Mouse (Mus musculus) olfactory bulb, adult 2 months (tissue): ENCODE data around the gene Sh3rf1. TPM values are rescaled to one million over a fixed set of nuclear protein-coding genes. Genes with fewer than 3 reads are reported as not detected.

Experiments
- H3K27ac ChIP-seq: fragments of 200-500 bp; 2 replicates; pipeline ENCODE4 v1.5.1; 2012; ENCODE audit warnings: low read depth, low read length; ENCODE audit not compliant: insufficient read depth
- H3K4me1 ChIP-seq: fragments of 200-500 bp; 2 replicates; pipeline ENCODE4 v1.6.1; 2012; ENCODE audit warnings: low read length; ENCODE audit not compliant: control insufficient read depth, insufficient read depth
- H3K4me3 ChIP-seq: fragments of 200-500 bp; 2 replicates; pipeline ENCODE4 v1.5.1; 2012; ENCODE audit warnings: mild to moderate bottlenecking, low read depth, low read length, moderate library complexity; ENCODE audit not compliant: insufficient read depth
- CTCF ChIP-seq: fragments of 200-500 bp; IDR thresholded peaks from 2 replicates; pipeline ENCODE4 v1.5.1; 2012; ENCODE audit warnings: low read depth, mild to moderate bottlenecking, low read length, moderate library complexity; ENCODE audit not compliant: insufficient read depth
- POLR2A ChIP-seq: fragments of 200-500 bp; IDR thresholded peaks from 2 replicates; pipeline ENCODE4 v1.6.1; 2012; ENCODE audit warnings: mild to moderate bottlenecking, low read depth, low read length, moderate library complexity; ENCODE audit not compliant: insufficient read depth
- WGBS: fragments of 180-500 bp; shearing (Covaris S2); methylation state at CpG from one replicate; pipeline ENCODE4 v1.1.7; 2018; 5-methylcytosine and 5-hydroxymethylcytosine counted together
- polyA plus RNA-seq: library from polyadenylated mRNA; stranded (reverse); fragments of >200 nt; gene quantifications from 2 replicates; pipeline ENCODE4 v1.2.4, GENCODE M21; 2012; ENCODE audit warnings: low replicate concordance; ENCODE audit not compliant: missing spikeins, insufficient read depth, insufficient read length

The Sh3rf1 gene
- polyA plus RNA-seq, 1 experiment, result 73.8 TPM

GRCm38 (mm10) chr8:61276397-61276796, 52.7 kb downstream of the Sh3rf1 start:
- no peaks in the 10 kb centered on the region; the same call in 1 of the 2 replicates for H3K4me1 ChIP-seq
- WGBS, result 78% methylated on average over 5 of the region's 5 CpGs
- no peak for TF ChIP-seq POLR2A
- TF ChIP-seq CTCF, result no peak
- no peak overlapping the region for H3K4me3 ChIP-seq
- H3K27ac ChIP-seq, result no peak overlapping the region

- TF ChIP-seq POLR2A, result no peak
- no peak for TF ChIP-seq CTCF
- H3K4me3 ChIP-seq, result no peak overlapping the region
- H3K27ac ChIP-seq, result no peak overlapping the region
- 85% methylated on average over 10 of the region's 10 CpGs for WGBS
- H3K4me1 ChIP-seq, result peaks cover 3% of the 10 kb centered on the region; the same call in 1 of the 2 replicates
Observed at GRCm38 (mm10) chr8:61279030-61279429, 55.4 kb downstream of the Sh3rf1 start.

- H3K27ac ChIP-seq, result no peak overlapping the region
- no peak overlapping the region for H3K4me3 ChIP-seq
- whole genome bisulfite sequencing, result 80% methylated on average over 10 of the region's 10 CpGs
- peaks cover 3% of the 10 kb centered on the region; the same call in 1 of the 2 replicates for H3K4me1 ChIP-seq
- TF ChIP-seq CTCF (no peak), POLR2A (no peak)
Observed at GRCm38 (mm10) chr8:61282303-61283168, 58.9 kb downstream of the Sh3rf1 start.

- 68% methylated on average over 12 of the region's 12 CpGs for WGBS
- TF ChIP-seq POLR2A, result no peak
- no peak for TF ChIP-seq CTCF
- H3K4me3 ChIP-seq, result no peak overlapping the region
- H3K4me1 ChIP-seq, result peaks cover 7% of the 10 kb centered on the region
- H3K27ac ChIP-seq, result no peak overlapping the region
Observed at GRCm38 (mm10) chr8:61283169-61284081, 59.8 kb downstream of the Sh3rf1 start.

- H3K4me3 ChIP-seq, result no peak overlapping the region
Observed at GRCm38 (mm10) chr8:61285896-61286295, 62.2 kb downstream of the Sh3rf1 start.

GRCm38 (mm10) chr8:61286394-61286793, 62.7 kb downstream of the Sh3rf1 start:
- Histone ChIP-seq H3K4me1 (peaks cover 10% of the 10 kb centered on the region), H3K4me3 (no peak overlapping the region), H3K27ac (no peak overlapping the region)
- no peak for TF ChIP-seq CTCF
- no peak for TF ChIP-seq POLR2A
- 83% methylated on average over 7 of the region's 7 CpGs for WGBS

More at GRCm38 (mm10) chr8:61285896-61286295, 62.2 kb downstream of the Sh3rf1 start:
- Histone ChIP-seq H3K27ac (no peak overlapping the region), H3K4me1 (peaks cover 10% of the 10 kb centered on the region)
- WGBS, result 82% methylated on average over 7 of the region's 7 CpGs
- TF ChIP-seq POLR2A (no peak), CTCF (no peak)

- 71% methylated on average over 14 of the region's 14 CpGs for WGBS
- Histone ChIP-seq H3K4me3 (no peak overlapping the region), H3K27ac (no peak overlapping the region), H3K4me1 (peaks cover 10% of the 10 kb centered on the region)
- TF ChIP-seq POLR2A (no peak), CTCF (no peak)
Observed at GRCm38 (mm10) chr8:61286795-61287385, 63.2 kb downstream of the Sh3rf1 start.

GRCm38 (mm10) chr8:61288006-61288566, 64.4 kb downstream of the Sh3rf1 start:
- 22% methylated on average over 11 of the region's 11 CpGs for WGBS
- H3K4me1 ChIP-seq, result peaks cover 10% of the 10 kb centered on the region
- TF ChIP-seq POLR2A (no peak), CTCF (no peak)
- H3K4me3 ChIP-seq, result no peak overlapping the region
- peak overlapping the region; percentile 41; the same call in 1 of the 2 replicates for H3K27ac ChIP-seq
